Mouse (Mus musculus) hindbrain, embryonic 10.5 days (tissue): Measurements from ENCODE around the gene Slc47a2. TPM values are rescaled to one million over a fixed set of nuclear protein-coding genes. Genes with fewer than 3 reads are reported as not detected.

Source experiments
- DNase-seq: peaks from one replicate; pipeline ENCODE4 v3.0.0-alpha.2; 2017; ENCODE audit warnings: low spot score
- H3K27ac ChIP-seq: fragments of 300-500 bp; sonication (generic); 2 replicates; pipeline ENCODE4 v1.5.1; 2016; ENCODE audit warnings: mild to moderate bottlenecking, moderate library complexity
- H3K27me3 ChIP-seq: fragments of 300-500 bp; sonication (generic); 2 replicates; pipeline ENCODE4 v1.6.1; 2016; ENCODE audit warnings: mild to moderate bottlenecking; ENCODE audit not compliant: poor library complexity, insufficient read depth, severe bottlenecking
- H3K36me3 ChIP-seq: fragments of 300-500 bp; sonication (generic); 2 replicates; pipeline ENCODE4 v1.6.1; 2016; ENCODE audit warnings: mild to moderate bottlenecking, moderate library complexity
- H3K4me1 ChIP-seq: fragments of 300-500 bp; sonication (generic); replicated peaks from 2 replicates; pipeline ENCODE4 v1.6.1; 2016; ENCODE audit warnings: mild to moderate bottlenecking
- H3K4me3 ChIP-seq: fragments of 300-500 bp; sonication (generic); 2 replicates; pipeline ENCODE4 v1.5.1; 2016; ENCODE audit warnings: mild to moderate bottlenecking, moderate library complexity
- H3K9me3 ChIP-seq: fragments of 300-500 bp; sonication (generic); 2 replicates; pipeline ENCODE4 v1.6.1; 2016; ENCODE audit warnings: mild to moderate bottlenecking, moderate library complexity
- WGBS: fragments of 180-500 bp; shearing (Covaris S2); methylation state at CpG from one replicate; pipeline ENCODE4 v1.1.7; 2016; 5-methylcytosine and 5-hydroxymethylcytosine counted together
- polyA plus RNA-seq: library from polyadenylated mRNA; unstranded; fragments of >200 nt; fragmentation: Nextera tagmentation; extraction: Ambion mirVana; gene quantifications from 2 replicates; pipeline ENCODE4 v1.2.1, GENCODE M21; 2016

Gene Slc47a2
- polyA plus RNA-seq, 1 experiment from 2014 or later = not detected

GRCm38 (mm10) chr11:61297326-61297725, 45.3 kb downstream of the Slc47a2 start:
- no peak overlapping the region for H3K27ac ChIP-seq
- peaks cover 26% of the 10 kb centered on the region for H3K4me1 ChIP-seq
- H3K9me3 ChIP-seq = 0 out of 2 replicates have a peak, but pooled peaks cover 2% of the 10 kb centered on the region
- no peak overlapping the region for H3K4me3 ChIP-seq
- WGBS = 78% methylated on average over 2 of the region's 2 CpGs
- no peaks in the 10 kb centered on the region for H3K27me3 ChIP-seq
- no peaks in the 10 kb centered on the region for H3K36me3 ChIP-seq
- DNase-seq = no peak

GRCm38 (mm10) chr11:61296556-61296955, 46.1 kb downstream of the Slc47a2 start:
- Histone ChIP-seq H3K9me3 (0 out of 2 replicates have a peak, but pooled peaks cover 2% of the 10 kb centered on the region), H3K4me3 (no peak overlapping the region), H3K4me1 (peaks cover 26% of the 10 kb centered on the region), H3K27me3 (no peaks in the 10 kb centered on the region), H3K36me3 (no peaks in the 10 kb centered on the region), H3K27ac (no peak overlapping the region)
- 25% methylated on average over 1 of the region's 1 CpGs for WGBS
- DNase-seq = peak; percentile 18

GRCm38 (mm10) chr11:61295556-61295955, 47.1 kb downstream of the Slc47a2 start:
- H3K36me3 ChIP-seq = no peaks in the 10 kb centered on the region
- peaks cover 20% of the 10 kb centered on the region for H3K4me1 ChIP-seq
- 97% methylated on average over 2 of the region's 2 CpGs for WGBS
- H3K27ac ChIP-seq = no peak overlapping the region
- 0 out of 2 replicates have a peak, but pooled peaks cover 2% of the 10 kb centered on the region for H3K9me3 ChIP-seq
- H3K27me3 ChIP-seq = no peaks in the 10 kb centered on the region
- H3K4me3 ChIP-seq = no peak overlapping the region
- no peak for DNase-seq

GRCm38 (mm10) chr11:61294431-61294830, 48.2 kb downstream of the Slc47a2 start:
- Histone ChIP-seq H3K27ac (no peak overlapping the region), H3K36me3 (no peaks in the 10 kb centered on the region), H3K9me3 (0 out of 2 replicates have a peak, but pooled peaks cover 2% of the 10 kb centered on the region), H3K27me3 (no peaks in the 10 kb centered on the region), H3K4me1 (peaks cover 14% of the 10 kb centered on the region), H3K4me3 (no peak overlapping the region)
- 81% methylated on average over 3 of the region's 3 CpGs for WGBS
- no peak for DNase-seq

- Histone ChIP-seq H3K36me3 (no peaks in the 10 kb centered on the region), H3K9me3 (0 out of 2 replicates have a peak, but pooled peaks cover 2% of the 10 kb centered on the region), H3K27ac (no peak overlapping the region), H3K27me3 (no peaks in the 10 kb centered on the region), H3K4me1 (peaks cover 14% of the 10 kb centered on the region), H3K4me3 (no peak overlapping the region)
- 32% methylated on average over 2 of the region's 2 CpGs for WGBS
- no peak for DNase-seq
Observed at GRCm38 (mm10) chr11:61293251-61293650, 49.4 kb downstream of the Slc47a2 start.

GRCm38 (mm10) chr11:61284323-61284722, 58.3 kb downstream of the Slc47a2 start:
- no peaks in the 10 kb centered on the region for H3K36me3 ChIP-seq
- no peaks in the 10 kb centered on the region for H3K9me3 ChIP-seq
- H3K4me1 ChIP-seq = no peaks in the 10 kb centered on the region
- no peak overlapping the region for H3K27ac ChIP-seq
- DNase-seq = no peak
- H3K27me3 ChIP-seq = no peaks in the 10 kb centered on the region
- no peak overlapping the region for H3K4me3 ChIP-seq
- 81% methylated on average over 6 of the region's 6 CpGs for WGBS

- Histone ChIP-seq H3K27me3 (no peaks in the 10 kb centered on the region), H3K27ac (no peak overlapping the region), H3K36me3 (no peaks in the 10 kb centered on the region), H3K9me3 (no peaks in the 10 kb centered on the region), H3K4me1 (no peaks in the 10 kb centered on the region), H3K4me3 (no peak overlapping the region)
- 84% methylated on average over 10 of the region's 10 CpGs for WGBS
- DNase-seq = no peak
Observed at GRCm38 (mm10) chr11:61283414-61284049, 59.1 kb downstream of the Slc47a2 start.

GRCm38 (mm10) chr11:61278445-61279077, 64.1 kb downstream of the Slc47a2 start:
- 86% methylated on average over 8 of the region's 8 CpGs for WGBS
- no peak overlapping the region for H3K4me3 ChIP-seq
- no peak overlapping the region for H3K27ac ChIP-seq
- H3K9me3 ChIP-seq = no peaks in the 10 kb centered on the region
- no peaks in the 10 kb centered on the region for H3K4me1 ChIP-seq
- no peak for DNase-seq
- no peaks in the 10 kb centered on the region for H3K36me3 ChIP-seq
- H3K27me3 ChIP-seq = no peaks in the 10 kb centered on the region

- 68% methylated on average over 2 of the region's 2 CpGs for WGBS
- Histone ChIP-seq H3K4me1 (no peaks in the 10 kb centered on the region), H3K9me3 (no peaks in the 10 kb centered on the region), H3K27me3 (no peaks in the 10 kb centered on the region), H3K36me3 (no peaks in the 10 kb centered on the region), H3K27ac (no peak overlapping the region), H3K4me3 (no peak overlapping the region)
- no peak for DNase-seq
Observed at GRCm38 (mm10) chr11:61277937-61278336, 64.7 kb downstream of the Slc47a2 start.

GRCm38 (mm10) chr11:61276482-61276881, 66.2 kb downstream of the Slc47a2 start:
- Histone ChIP-seq H3K27me3 (no peaks in the 10 kb centered on the region), H3K4me3 (no peak overlapping the region), H3K9me3 (no peaks in the 10 kb centered on the region), H3K27ac (no peak overlapping the region), H3K36me3 (no peaks in the 10 kb centered on the region), H3K4me1 (no peaks in the 10 kb centered on the region)
- no peak for DNase-seq
- 78% methylated on average over 3 of the region's 3 CpGs for WGBS

GRCm38 (mm10) chr11:61275106-61275505, 67.6 kb downstream of the Slc47a2 start:
- Histone ChIP-seq H3K4me3 (no peak overlapping the region), H3K27ac (no peak overlapping the region), H3K36me3 (no peaks in the 10 kb centered on the region), H3K4me1 (no peaks in the 10 kb centered on the region), H3K9me3 (no peaks in the 10 kb centered on the region), H3K27me3 (no peaks in the 10 kb centered on the region)
- no peak for DNase-seq
- WGBS = 85% methylated on average over 8 of the region's 8 CpGs

- 86% methylated on average over 1 of the region's 1 CpGs for WGBS
- H3K4me1 ChIP-seq = no peaks in the 10 kb centered on the region
- H3K27ac ChIP-seq = no peak overlapping the region
- H3K9me3 ChIP-seq = no peaks in the 10 kb centered on the region
- no peak overlapping the region for H3K4me3 ChIP-seq
- no peaks in the 10 kb centered on the region for H3K36me3 ChIP-seq
- no peaks in the 10 kb centered on the region; the same call in 1 of the 2 replicates for H3K27me3 ChIP-seq
- DNase-seq = no peak
Observed at GRCm38 (mm10) chr11:61274421-61274820, 68.2 kb downstream of the Slc47a2 start.

- Histone ChIP-seq H3K27me3 (peaks cover 2% of the 10 kb centered on the region; the same call in 1 of the 2 replicates), H3K4me3 (no peak overlapping the region), H3K4me1 (no peaks in the 10 kb centered on the region), H3K9me3 (no peaks in the 10 kb centered on the region), H3K27ac (no peak overlapping the region), H3K36me3 (no peaks in the 10 kb centered on the region)
- no peak for DNase-seq
- 85% methylated on average over 2 of the region's 2 CpGs for WGBS
Observed at GRCm38 (mm10) chr11:61273928-61274327, 68.7 kb downstream of the Slc47a2 start.
